Comparison of ENCODE assay signal across 11 mouse cellular contexts in genomic region chr14:30491342-30491741, GRCm38 (mm10). TPM values are rescaled to one million over a fixed set of nuclear protein-coding genes. Genes with fewer than 3 reads are reported as not detected.
DNase-seq lines count a peak whose midpoint lies in the region; ATAC-seq and TF ChIP-seq lines count a peak whose summit lies in the region.
"Had no signal": no experiment of that assay in that cellular context is flagged by ENCODE, and none has a peak within 500 bp of the region (broad histone marks: within the 10 kb centered on the region; RNA-seq: fewer than 3 reads in every experiment).

Gene Cacna1d, minus strand, starts transcription at chr14:30491455.

- 24% methylated on average over 9 of the region's 9 CpGs for WGBS in heart, embryonic 12.5 days
- 62% methylated on average over 9 of the region's 9 CpGs for WGBS in lung, embryonic 14.5 days
- 56% methylated on average over 9 of the region's 9 CpGs for WGBS in liver, embryonic 13.5 days (ENCODE audit: insufficient replicate concordance)
- WGBS in hindbrain, embryonic 10.5 days = 91% methylated on average over 9 of the region's 9 CpGs
- 91% methylated on average over 9 of the region's 9 CpGs for whole genome bisulfite sequencing in forebrain, embryonic 14.5 days

- H3K9me3 ChIP-seq in heart, embryonic 12.5 days (replicated peaks) = no peaks in the 10 kb centered on the region
- no peaks in the 10 kb centered on the region for H3K9me3 ChIP-seq in lung, embryonic 14.5 days (ENCODE audit: low read depth, low read length)
- no peaks in the 10 kb centered on the region for H3K9me3 ChIP-seq in liver, embryonic 13.5 days (replicated peaks)
- no peaks in the 10 kb centered on the region for H3K9me3 ChIP-seq in hindbrain, embryonic 10.5 days
- no peaks in the 10 kb centered on the region for H3K9me3 ChIP-seq in forebrain, embryonic 14.5 days (replicated peaks; ENCODE audit: control insufficient read depth, low read length)

- peak within 1 kb of the TSS; percentile 39 for H3K4me3 ChIP-seq in heart, embryonic 12.5 days
- no peak within 1 kb of the TSS for H3K4me3 ChIP-seq in lung, embryonic 14.5 days (ENCODE audit: low read depth, low read length)
- no peak within 1 kb of the TSS for H3K4me3 ChIP-seq in cortical plate, adult 2 months (ENCODE audit: insufficient read depth, low read length)
- no peak within 1 kb of the TSS for H3K4me3 ChIP-seq in liver, embryonic 13.5 days (replicated peaks)
- no peak within 1 kb of the TSS for H3K4me3 ChIP-seq in hindbrain, embryonic 10.5 days
- H3K4me3 ChIP-seq in forebrain, embryonic 14.5 days (ENCODE audit: low read depth, low read length) = no peak within 1 kb of the TSS

- no peak for DNase-seq in heart, postnatal 36 days
- no peak for DNase-seq in lung, embryonic 14.5 days
- no peak for DNase-seq in lung, postnatal 10 days
- peak; percentile 11 for DNase-seq in liver, embryonic 13.5 days
- no peak for DNase-seq in hindbrain, embryonic 10.5 days (ENCODE audit: low spot score)
- DNase-seq in forebrain, embryonic 14.5 days (ENCODE audit: low spot score) = no peak
- DNase-seq: cerebellum, adult 11 months; kidney, adult 9 months had no signal

- peak within 1 kb of the TSS; percentile 84 for H3K27ac ChIP-seq in heart, embryonic 12.5 days (ENCODE audit: poor library complexity, severe bottlenecking)
- no peak within 1 kb of the TSS for H3K27ac ChIP-seq in lung, embryonic 14.5 days (ENCODE audit: low read depth)
- no peak within 1 kb of the TSS for H3K27ac ChIP-seq in cortical plate, adult 2 months (ENCODE audit: insufficient read depth, low read length)
- no peak within 1 kb of the TSS for H3K27ac ChIP-seq in liver, embryonic 13.5 days
- no peak within 1 kb of the TSS for H3K27ac ChIP-seq in hindbrain, embryonic 10.5 days
- no peak within 1 kb of the TSS for H3K27ac ChIP-seq in forebrain, embryonic 14.5 days (ENCODE audit: low read depth, low read length)
- H3K27ac ChIP-seq: liver, embryonic 14.5 days had no signal

- no peak for TF ChIP-seq POLR2A in cortical plate, adult 2 months (IDR thresholded peaks at IDR 0.05; ENCODE audit: extremely low read depth, insufficient read depth, low read length)

- H3K36me3 ChIP-seq in heart, embryonic 12.5 days = peaks cover 35% of the 10 kb centered on the region
- H3K36me3 ChIP-seq in lung, embryonic 14.5 days (ENCODE audit: insufficient read depth) = peaks cover 72% of the 10 kb centered on the region
- peaks cover 57% of the 10 kb centered on the region for H3K36me3 ChIP-seq in liver, embryonic 13.5 days
- peaks cover 98% of the 10 kb centered on the region for H3K36me3 ChIP-seq in hindbrain, embryonic 10.5 days
- H3K36me3 ChIP-seq in forebrain, embryonic 14.5 days (ENCODE audit: control insufficient read depth, insufficient read depth, low read length) = peaks cover 71% of the 10 kb centered on the region

- peak within 1 kb of the TSS; percentile 59 for H3K4me2 ChIP-seq in heart, embryonic 12.5 days
- no peak within 1 kb of the TSS for H3K4me2 ChIP-seq in lung, embryonic 14.5 days
- H3K4me2 ChIP-seq in liver, embryonic 13.5 days = no peak within 1 kb of the TSS
- H3K4me2 ChIP-seq in forebrain, embryonic 14.5 days (ENCODE audit: low read length) = no peak within 1 kb of the TSS

- peak within 1 kb of the TSS; percentile 52 for H3K9ac ChIP-seq in heart, embryonic 12.5 days
- H3K9ac ChIP-seq in lung, embryonic 14.5 days = no peak within 1 kb of the TSS
- no peak within 1 kb of the TSS for H3K9ac ChIP-seq in liver, embryonic 13.5 days
- H3K9ac ChIP-seq in forebrain, embryonic 14.5 days (ENCODE audit: low read length) = no peak within 1 kb of the TSS
- H3K9ac ChIP-seq: liver, embryonic 14.5 days had no signal

- intact Hi-C loops in heart, postnatal 36 days (cut with DNase I) = no loop called here

- TF ChIP-seq CTCF in lung, embryonic 14.5 days (IDR thresholded peaks at IDR 0.05; ENCODE audit: low read depth) = no peak
- no peak for TF ChIP-seq CTCF in cortical plate, adult 2 months (IDR thresholded peaks at IDR 0.05; ENCODE audit: extremely low read depth, insufficient read depth, low read length)

- peaks cover 49% of the 10 kb centered on the region for H3K4me1 ChIP-seq in heart, embryonic 12.5 days (replicated peaks)
- H3K4me1 ChIP-seq in lung, embryonic 14.5 days (ENCODE audit: insufficient read depth) = no peaks in the 10 kb centered on the region
- H3K4me1 ChIP-seq in cortical plate, adult 2 months (ENCODE audit: control insufficient read depth, insufficient read depth, low read length) = no peaks in the 10 kb centered on the region; the same call in 1 of the 2 replicates
- peaks cover 25% of the 10 kb centered on the region for H3K4me1 ChIP-seq in liver, embryonic 13.5 days (replicated peaks)
- H3K4me1 ChIP-seq in hindbrain, embryonic 10.5 days (replicated peaks) = no peaks in the 10 kb centered on the region
- no peaks in the 10 kb centered on the region for H3K4me1 ChIP-seq in forebrain, embryonic 14.5 days (ENCODE audit: control insufficient read depth, insufficient read depth, low read length)

- no peaks in the 10 kb centered on the region for H3K27me3 ChIP-seq in heart, embryonic 12.5 days (replicated peaks)
- no peaks in the 10 kb centered on the region for H3K27me3 ChIP-seq in lung, embryonic 14.5 days (ENCODE audit: insufficient read depth, low read length)
- H3K27me3 ChIP-seq in liver, embryonic 13.5 days = no peaks in the 10 kb centered on the region
- no peaks in the 10 kb centered on the region for H3K27me3 ChIP-seq in hindbrain, embryonic 10.5 days (ENCODE audit: insufficient read depth, poor library complexity, severe bottlenecking)
- H3K27me3 ChIP-seq in forebrain, embryonic 14.5 days (replicated peaks; ENCODE audit: control insufficient read depth, insufficient read depth, low read length) = no peaks in the 10 kb centered on the region

- peak; percentile 59; the same call in 1 of the 2 replicates for ATAC-seq in heart, embryonic 12.5 days (ENCODE audit: insufficient number of reproducible peaks, low FRiP score)
- ATAC-seq in lung, embryonic 14.5 days (ENCODE audit: insufficient read depth) = no peak
- ATAC-seq in liver, embryonic 13.5 days (ENCODE audit: low read depth) = peak; percentile 59
- ATAC-seq in forebrain, embryonic 14.5 days = no peak

RNA-seq across cellular contexts. Expression of gene Cacna1d, which starts in this region (rescaled TPM):
- polyA plus RNA-seq in heart, embryonic 12.5 days (2016; fragmentation: Nextera tagmentation; extraction: Ambion mirVana) = 10.0 and 10.3 TPM in 2 replicates
- total RNA-seq in heart, postnatal 36 days (2021) = 1 to 10 TPM; 2.7 to 3.5 TPM
- polyA plus RNA-seq in lung, embryonic 14.5 days (2014; fragmentation: Nextera tagmentation; extraction: Ambion mirVana) = 10.5 and 10.9 TPM in 2 replicates
- polyA plus RNA-seq in cortical plate, adult 2 months (2012; rRNA removed) = 53.4 and 53.8 TPM in 2 replicates
- 0.15 and 0.38 TPM in 2 replicates for polyA plus RNA-seq in liver, embryonic 13.5 days (2015; fragmentation: Nextera tagmentation; extraction: Ambion mirVana)
- 1.1 and 1.2 TPM in 2 replicates for polyA plus RNA-seq in hindbrain, embryonic 10.5 days (2016; fragmentation: Nextera tagmentation; extraction: Ambion mirVana)
- polyA plus RNA-seq in forebrain, embryonic 14.5 days (2014; fragmentation: Nextera tagmentation; extraction: Ambion mirVana) = 4.3 and 5.9 TPM in 2 replicates

Comparison
In these comparisons a context has a peak if more than half of its experiments do, and no peak if none do; other contexts are left out.
1. Peak in DNase-seq and ATAC-seq in liver, embryonic 13.5 days; RNA of the gene not detected or under 1 TPM.